Mouse (Mus musculus) forebrain, postnatal 0 days (tissue): ENCODE measurements at regions not wholly inside any gene's neighbourhood (a gene's known extent, or its start where the extent isn't known, plus 50 kb on each side); places are given as distances from the start of the nearest gene placed in this dataset.

Experiments used
- ATAC-seq: fragments of 200-750 bp; cut with Nextera tagmentation; 2 replicates; pipeline ENCODE4 v1.8.0; 2017; ENCODE audit warnings: mild to moderate bottlenecking, moderate library complexity
- DNase-seq: peaks from one replicate; pipeline ENCODE4 v3.0.0-alpha.2; 2015
- H3K27ac ChIP-seq: fragments of 300-500 bp; sonication (generic); 2 replicates; pipeline ENCODE4 v1.5.1; 2014; ENCODE audit warnings: low read depth, mild to moderate bottlenecking, antibody characterized with exemption, low read length, moderate library complexity, mixed read lengths
- H3K27me3 ChIP-seq: fragments of 300-500 bp; sonication (generic); 2 replicates; pipeline ENCODE4 v1.6.1; 2014; ENCODE audit warnings: mild to moderate bottlenecking, low read length, mixed read lengths; ENCODE audit not compliant: insufficient read depth
- H3K36me3 ChIP-seq: fragments of 300-500 bp; sonication (generic); 2 replicates; pipeline ENCODE4 v1.6.1; 2014; ENCODE audit warnings: mild to moderate bottlenecking, moderate library complexity; ENCODE audit not compliant: insufficient read depth
- H3K4me1 ChIP-seq: fragments of 300-500 bp; sonication (generic); 2 replicates; pipeline ENCODE4 v1.6.1; 2014; ENCODE audit warnings: antibody characterized with exemption; ENCODE audit not compliant: insufficient read depth
- H3K4me2 ChIP-seq: fragments of 300-500 bp; sonication (generic); 2 replicates; pipeline ENCODE4 v1.6.1; 2014; ENCODE audit warnings: low read depth, mild to moderate bottlenecking, moderate library complexity
- H3K4me3 ChIP-seq: fragments of 300-500 bp; sonication (generic); 2 replicates; pipeline ENCODE4 v1.5.1; 2014; ENCODE audit warnings: low read depth, low read length, mixed read lengths
- H3K9ac ChIP-seq: fragments of 300-500 bp; sonication (generic); 2 replicates; pipeline ENCODE4 v1.6.1; 2014; ENCODE audit warnings: mild to moderate bottlenecking
- H3K9me3 ChIP-seq: fragments of 300-500 bp; sonication (generic); 2 replicates; pipeline ENCODE4 v1.6.1; 2016; ENCODE audit warnings: low read length
- CTCF ChIP-seq: sonication (generic); IDR thresholded peaks from 2 replicates; pipeline ENCODE4 v1.5.1; 2016; ENCODE audit warnings: antibody characterized with exemption, control low read depth, low read depth
- WGBS: fragments of 180-500 bp; shearing (Covaris S2); extraction: QIAGEN DNeasy Blood & Tissue Kit; methylation state at CpG from one replicate; pipeline ENCODE4 v1.1.7; 2014; 5-methylcytosine and 5-hydroxymethylcytosine counted together

DNA sequence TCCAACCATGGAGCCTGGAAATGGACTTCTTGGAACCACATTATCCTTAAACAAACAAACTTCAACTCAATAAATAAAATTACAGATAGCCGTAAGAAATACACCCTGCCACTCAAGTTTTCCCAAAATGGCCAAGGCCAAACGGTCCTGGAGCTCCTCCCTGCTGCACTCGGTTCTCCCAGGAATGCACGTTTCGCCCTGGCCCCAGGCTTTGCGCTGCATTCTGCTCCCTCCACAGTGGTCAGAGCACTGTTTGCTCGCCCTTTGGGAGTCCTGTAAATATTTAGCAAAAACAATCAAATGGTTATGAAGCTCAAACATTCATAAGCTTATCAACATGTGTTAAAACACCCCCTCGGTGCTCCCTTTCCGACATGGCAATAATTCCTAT is 233.4 kb upstream of the Smim15 start:
- DNase-seq (no peak), ATAC-seq (no peak)
- Histone ChIP-seq H3K27me3 (no peaks in the 10 kb centered on the region), H3K4me3 (no peak overlapping the region), H3K36me3 (no peaks in the 10 kb centered on the region), H3K4me2 (no peak overlapping the region), H3K4me1 (peaks cover 15% of the 10 kb centered on the region), H3K9ac (no peak overlapping the region), H3K9me3 (no peaks in the 10 kb centered on the region), H3K27ac (no peak overlapping the region)
- WGBS, result 82% methylated on average over 9 of the region's 9 CpGs
- no peak for TF ChIP-seq CTCF

DNA sequence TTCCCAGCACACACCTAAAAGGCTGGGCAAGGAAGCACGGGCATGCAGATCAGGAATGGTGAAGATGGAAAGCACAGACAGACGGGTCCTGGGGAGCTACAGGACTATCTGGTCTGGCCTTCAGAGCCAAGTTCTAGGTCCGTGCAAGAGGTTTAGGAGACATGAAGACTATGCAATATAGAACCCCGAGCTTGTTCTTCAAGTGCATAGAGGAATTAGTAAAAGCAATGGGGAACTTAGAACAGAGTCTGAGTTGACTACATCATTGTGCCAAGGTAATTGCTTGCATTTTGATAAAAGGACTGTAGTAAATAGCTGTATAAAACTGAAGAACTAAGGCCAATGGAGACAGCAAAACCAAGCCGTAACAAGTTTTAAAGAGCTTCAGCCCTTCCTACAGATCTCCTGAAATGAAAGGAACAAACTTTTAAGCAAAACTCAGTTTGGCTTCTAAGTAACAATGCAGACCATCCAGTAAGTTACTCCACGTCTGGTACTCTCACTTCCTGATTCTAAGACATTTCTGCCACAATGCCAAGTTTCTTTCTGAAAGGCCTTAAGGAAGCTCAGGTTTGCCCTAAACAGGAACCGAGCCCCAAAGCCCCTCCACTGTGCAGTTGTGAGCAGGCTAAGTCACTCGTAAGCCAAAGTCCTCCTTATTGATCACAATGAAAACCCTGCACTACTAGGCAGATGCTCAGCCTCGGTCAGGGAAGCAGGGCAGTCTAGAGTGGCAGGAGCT is 234.0 kb upstream of the Smim15 start:
- DNase-seq (no peak), ATAC-seq (no peak)
- no peaks in the 10 kb centered on the region for H3K9me3 ChIP-seq
- no peaks in the 10 kb centered on the region for H3K36me3 ChIP-seq
- WGBS, result 77% methylated on average over 9 of the region's 9 CpGs
- TF ChIP-seq CTCF, result no peak
- H3K4me1 ChIP-seq, result peaks cover 15% of the 10 kb centered on the region
- no peak overlapping the region for H3K4me3 ChIP-seq
- no peak overlapping the region for H3K4me2 ChIP-seq
- no peak overlapping the region for H3K9ac ChIP-seq
- no peaks in the 10 kb centered on the region for H3K27me3 ChIP-seq
- H3K27ac ChIP-seq, result no peak overlapping the region

DNA sequence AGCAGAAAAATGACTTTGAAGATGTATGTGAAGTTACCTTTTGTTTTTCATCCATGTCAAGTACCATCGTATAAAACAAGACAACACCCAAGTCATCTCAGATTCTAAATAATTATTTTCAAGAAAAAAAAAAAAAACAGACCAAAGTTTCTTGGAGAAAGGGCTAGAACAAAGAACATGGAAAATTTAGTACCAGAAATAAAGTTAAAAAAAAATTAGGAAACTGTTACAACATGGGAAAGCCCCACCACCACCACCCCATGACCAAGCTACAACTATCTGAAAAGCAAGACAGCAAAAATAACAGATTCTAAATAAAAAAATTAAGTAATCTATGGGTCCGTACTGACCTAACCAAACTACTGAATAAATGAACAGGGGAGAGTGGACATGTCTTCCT is 235.3 kb upstream of the Smim15 start:
- no peak for TF ChIP-seq CTCF
- 92% methylated on average over 2 of the region's 2 CpGs for WGBS

DNA sequence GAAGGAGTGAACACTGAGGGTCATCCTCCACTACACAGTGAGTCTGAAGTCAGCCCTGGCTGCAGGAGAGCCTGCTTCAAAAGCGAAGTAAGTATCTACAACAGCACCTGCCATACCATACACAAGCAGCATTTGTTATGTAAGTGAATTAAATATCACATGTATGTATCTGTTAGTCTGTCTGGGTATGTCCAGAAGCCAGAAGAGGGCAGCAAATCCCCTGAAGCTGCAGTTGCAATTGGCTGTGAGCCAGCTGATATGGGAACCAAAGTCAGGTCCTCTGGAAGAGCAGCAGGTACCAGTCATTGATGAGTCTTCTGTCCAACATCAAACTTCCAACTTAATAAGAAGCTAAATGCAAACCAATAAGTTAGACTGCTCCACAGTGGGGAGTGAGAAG is 239.8 kb upstream of the Smim15 start:
- DNase-seq (no peak), ATAC-seq (no peak)
- Histone ChIP-seq H3K4me1 (no peaks in the 10 kb centered on the region), H3K36me3 (no peaks in the 10 kb centered on the region), H3K27me3 (no peaks in the 10 kb centered on the region), H3K4me2 (no peak overlapping the region), H3K9me3 (no peaks in the 10 kb centered on the region), H3K4me3 (no peak overlapping the region), H3K9ac (no peak overlapping the region), H3K27ac (no peak overlapping the region)
- 100% methylated on average over 1 of the region's 1 CpGs for WGBS
- peak; percentile 29 for TF ChIP-seq CTCF

More for the DNA sequence above, 235.3 kb upstream of the Smim15 start:
- Histone ChIP-seq H3K9ac (no peak overlapping the region), H3K4me2 (no peak overlapping the region), H3K4me3 (no peak overlapping the region), H3K27ac (no peak overlapping the region), H3K4me1 (peaks cover 15% of the 10 kb centered on the region), H3K9me3 (no peaks in the 10 kb centered on the region), H3K36me3 (no peaks in the 10 kb centered on the region), H3K27me3 (no peaks in the 10 kb centered on the region)
- DNase-seq (no peak), ATAC-seq (no peak)

DNA sequence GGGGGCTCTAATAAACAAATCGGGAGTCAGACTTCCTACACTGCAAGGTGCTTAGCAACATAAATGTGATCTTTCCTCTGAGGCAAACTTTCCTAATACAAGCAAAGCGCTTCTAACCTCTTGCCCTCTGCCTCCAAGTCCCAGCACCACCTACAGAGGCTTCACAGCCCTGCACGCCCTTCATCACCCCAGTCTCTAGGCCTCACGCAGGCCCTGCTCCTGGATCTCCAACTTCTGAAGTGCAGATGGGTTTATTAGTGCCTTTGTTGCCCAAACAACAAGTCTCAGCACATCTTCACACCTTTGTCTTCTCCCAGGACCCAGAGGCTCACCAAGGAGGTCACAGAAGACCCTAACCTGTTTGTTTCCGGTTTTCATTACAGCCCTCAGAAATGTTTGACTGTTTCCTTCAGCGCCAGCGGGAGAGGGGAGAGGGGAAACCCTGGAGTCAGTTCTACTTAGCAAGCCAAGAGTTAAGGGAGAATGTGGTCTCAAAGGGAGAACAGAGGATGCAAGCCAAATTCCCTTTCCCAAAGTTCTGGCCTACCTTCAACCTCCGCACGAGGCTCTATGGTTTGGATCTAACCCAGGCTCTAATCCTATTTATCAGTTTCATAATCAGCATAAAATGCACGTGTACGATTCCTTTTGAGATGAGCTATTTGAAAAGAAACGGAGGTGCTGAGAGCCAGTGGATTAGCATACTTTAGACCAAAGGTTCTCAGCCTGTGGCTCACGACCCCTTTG is 244.9 kb upstream of the Smim15 start:
- 28% methylated on average over 13 of the region's 13 CpGs for WGBS
- H3K4me2 ChIP-seq, result no peak overlapping the region
- no peaks in the 10 kb centered on the region for H3K9me3 ChIP-seq

DNA sequence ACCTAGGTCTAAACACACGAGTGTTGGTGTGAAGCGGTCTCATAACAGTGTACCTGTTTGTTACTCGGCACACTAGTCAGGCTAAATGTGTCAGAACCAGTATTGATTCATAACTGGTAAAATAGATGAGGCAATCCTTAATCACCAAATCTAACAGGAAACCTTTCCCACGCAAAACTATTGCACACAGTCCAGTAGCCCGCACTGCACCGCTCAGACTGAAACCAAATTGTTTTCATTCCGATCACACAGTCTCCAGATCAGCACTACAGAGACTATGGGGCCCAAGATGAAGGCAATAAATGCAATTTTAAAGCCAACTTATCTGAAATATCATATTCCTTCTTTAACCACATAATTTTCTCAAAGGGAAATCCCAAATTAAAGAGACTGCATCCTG is 246.1 kb upstream of the Smim15 start:
- WGBS, result 57% methylated on average over 7 of the region's 7 CpGs

More for the DNA sequence above, 244.9 kb upstream of the Smim15 start:
- ATAC-seq (no peak), DNase-seq (no peak)
- H3K36me3 ChIP-seq, result no peaks in the 10 kb centered on the region
- no peak overlapping the region for H3K9ac ChIP-seq
- H3K4me1 ChIP-seq, result peaks cover 3% of the 10 kb centered on the region
- H3K4me3 ChIP-seq, result no peak overlapping the region
- H3K27ac ChIP-seq, result no peak overlapping the region
- no peaks in the 10 kb centered on the region for H3K27me3 ChIP-seq
- TF ChIP-seq CTCF, result no peak

DNA sequence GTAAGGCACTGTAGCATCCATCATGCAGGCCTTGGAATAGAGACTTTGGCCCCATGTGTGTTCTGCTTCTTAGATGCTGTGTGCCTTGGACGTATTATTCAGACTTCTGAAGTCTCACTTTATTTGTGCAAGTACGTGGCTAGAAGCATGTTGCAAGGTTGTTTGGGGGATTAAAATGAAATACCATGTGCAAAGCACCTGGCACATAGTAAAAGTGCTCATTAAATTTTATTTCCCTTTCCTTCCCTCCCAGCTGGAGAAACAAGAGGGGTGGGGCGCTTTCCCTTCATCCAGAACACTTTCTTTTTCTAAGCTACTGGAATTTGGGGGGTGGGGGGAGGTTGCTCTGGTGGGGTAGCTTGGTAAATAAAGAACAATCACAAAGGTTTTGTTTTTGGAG is 248.7 kb upstream of the Smim15 start:
- ATAC-seq, result no peak
- H3K36me3 ChIP-seq, result no peaks in the 10 kb centered on the region
- no peaks in the 10 kb centered on the region for H3K27me3 ChIP-seq
- no peak overlapping the region for H3K27ac ChIP-seq
- no peak overlapping the region for H3K4me2 ChIP-seq
- H3K4me1 ChIP-seq, result peaks cover 12% of the 10 kb centered on the region
- no peaks in the 10 kb centered on the region for H3K9me3 ChIP-seq
- no peak overlapping the region for H3K4me3 ChIP-seq
- whole genome bisulfite sequencing, result 54% methylated on average over 3 of the region's 3 CpGs
- no peak for DNase-seq
- no peak for TF ChIP-seq CTCF
- no peak overlapping the region for H3K9ac ChIP-seq

More for the DNA sequence above, 246.1 kb upstream of the Smim15 start:
- no peak overlapping the region for H3K27ac ChIP-seq
- no peak overlapping the region for H3K9ac ChIP-seq
- H3K4me2 ChIP-seq, result no peak overlapping the region
- no peak for DNase-seq
- no peak for TF ChIP-seq CTCF
- H3K36me3 ChIP-seq, result no peaks in the 10 kb centered on the region
- no peak overlapping the region for H3K4me3 ChIP-seq
- H3K27me3 ChIP-seq, result no peaks in the 10 kb centered on the region
- H3K9me3 ChIP-seq, result no peaks in the 10 kb centered on the region
- no peak for ATAC-seq
- H3K4me1 ChIP-seq, result peaks cover 6% of the 10 kb centered on the region
